Mouse (Mus musculus): ENCODE measurements around the gene Olfr527. TPM values are rescaled to one million over a fixed set of nuclear protein-coding genes. Genes with fewer than 3 reads are reported as not detected.

The Olfr527 gene
- polyA plus RNA-seq, 1 experiment from 2014 or later = not detected

Other genes with a start within 250 kb of the Olfr527 start
- gene Prap1, start 240.6 kb upstream of the Olfr527 start, polyA plus RNA-seq (2015; fragmentation: Nextera tagmentation; extraction: Ambion mirVana) = 165 and 169 TPM in 2 replicates
- 32.4 and 41.4 TPM in 2 replicates for gene Fuom, start 231.6 kb upstream of the Olfr527 start, polyA plus RNA-seq (2015; fragmentation: Nextera tagmentation; extraction: Ambion mirVana)
- 30.6 and 33.7 TPM in 2 replicates for gene Paox, start 218.2 kb upstream of the Olfr527 start, polyA plus RNA-seq (2015; fragmentation: Nextera tagmentation; extraction: Ambion mirVana)
- 155 and 165 TPM in 2 replicates for gene Echs1, start 217.5 kb upstream of the Olfr527 start, polyA plus RNA-seq (2015; fragmentation: Nextera tagmentation; extraction: Ambion mirVana)
- 23.5 and 26.9 TPM in 2 replicates for gene Mtg1, start 196.5 kb upstream of the Olfr527 start, polyA plus RNA-seq (2015; fragmentation: Nextera tagmentation; extraction: Ambion mirVana)
- gene Sprn, start 179.1 kb upstream of the Olfr527 start, polyA plus RNA-seq (2015; fragmentation: Nextera tagmentation; extraction: Ambion mirVana) = 1.0 and 1.4 TPM in 2 replicates
- not detected in 2 replicates for gene Olfr522, start 169.3 kb upstream of the Olfr527 start, polyA plus RNA-seq (2015; fragmentation: Nextera tagmentation; extraction: Ambion mirVana)
- not detected in 2 replicates for gene Olfr523, start 160.8 kb upstream of the Olfr527 start, polyA plus RNA-seq (2015; fragmentation: Nextera tagmentation; extraction: Ambion mirVana)
- not detected in 2 replicates for gene Olfr524, start 128.1 kb upstream of the Olfr527 start, polyA plus RNA-seq (2015; fragmentation: Nextera tagmentation; extraction: Ambion mirVana)
- 0.08 and 0.17 TPM in 2 replicates for gene Cd163l1, start 115.8 kb upstream of the Olfr527 start, polyA plus RNA-seq (2015; fragmentation: Nextera tagmentation; extraction: Ambion mirVana)
- not detected in 2 replicates for gene 5830411N06Rik, start 86.7 kb upstream of the Olfr527 start, polyA plus RNA-seq (2015; fragmentation: Nextera tagmentation; extraction: Ambion mirVana)
- not detected in 2 replicates for gene Olfr525, start 13.2 kb upstream of the Olfr527 start, polyA plus RNA-seq (2015; fragmentation: Nextera tagmentation; extraction: Ambion mirVana)
- gene Olfr60, start 27.7 kb downstream of the Olfr527 start, polyA plus RNA-seq (2015; fragmentation: Nextera tagmentation; extraction: Ambion mirVana) = not detected in 2 replicates
- not detected in 2 replicates for gene Olfr530, start 42.3 kb downstream of the Olfr527 start, polyA plus RNA-seq (2015; fragmentation: Nextera tagmentation; extraction: Ambion mirVana)
- gene Olfr531, start 68.9 kb downstream of the Olfr527 start, polyA plus RNA-seq (2015; fragmentation: Nextera tagmentation; extraction: Ambion mirVana) = not detected in 2 replicates
- gene Olfr532, start 87.6 kb downstream of the Olfr527 start, polyA plus RNA-seq (2015; fragmentation: Nextera tagmentation; extraction: Ambion mirVana) = not detected in 2 replicates
- gene Olfr533, start 129.4 kb downstream of the Olfr527 start, polyA plus RNA-seq (2015; fragmentation: Nextera tagmentation; extraction: Ambion mirVana) = not detected in 2 replicates
- gene Olfr535, start 150.2 kb downstream of the Olfr527 start, polyA plus RNA-seq (2015; fragmentation: Nextera tagmentation; extraction: Ambion mirVana) = not detected in 2 replicates
- gene Olfr536, start 173.4 kb downstream of the Olfr527 start, polyA plus RNA-seq (2015; fragmentation: Nextera tagmentation; extraction: Ambion mirVana) = not detected in 2 replicates
- not detected in 2 replicates for gene Olfr538, start 233.9 kb downstream of the Olfr527 start, polyA plus RNA-seq (2015; fragmentation: Nextera tagmentation; extraction: Ambion mirVana)